ENCODE assay signal across 8 mouse cellular contexts in genomic region chr5:137350205-137351057, GRCm38 (mm10). TPM values are rescaled to one million over a fixed set of nuclear protein-coding genes. Genes with fewer than 3 reads are reported as not detected.
DNase-seq lines count a peak whose midpoint lies in the region; ATAC-seq and TF ChIP-seq lines count a peak whose summit lies in the region.

No protein-coding gene starts in this region.

- H3K9me3 ChIP-seq in heart, embryonic 12.5 days (replicated peaks): no peaks in the 10 kb centered on the region
- H3K9me3 ChIP-seq in hindbrain, embryonic 10.5 days: no peaks in the 10 kb centered on the region
- H3K9me3 ChIP-seq in midbrain, embryonic 14.5 days (ENCODE audit: control insufficient read depth, low read length): no peaks in the 10 kb centered on the region

- no peak for TF ChIP-seq CTCF in Patski (IDR thresholded peaks at IDR 0.05)

- H3K27me3 ChIP-seq in heart, embryonic 12.5 days (replicated peaks): no peaks in the 10 kb centered on the region
- H3K27me3 ChIP-seq in Patski: no peaks in the 10 kb centered on the region
- H3K27me3 ChIP-seq in hindbrain, embryonic 10.5 days (ENCODE audit: insufficient read depth, poor library complexity, severe bottlenecking): no peaks in the 10 kb centered on the region
- H3K27me3 ChIP-seq in midbrain, embryonic 14.5 days (ENCODE audit: control insufficient read depth, insufficient read depth, low read length): peaks cover 8% of the 10 kb centered on the region; the same call in 1 of the 2 replicates

- H3K4me2 ChIP-seq in heart, embryonic 12.5 days: peak overlapping the region; percentile 94
- peak overlapping the region; percentile 90 for H3K4me2 ChIP-seq in midbrain, embryonic 14.5 days (ENCODE audit: low read length)

- in situ Hi-C loops in Patski (cut with MboI; ENCODE audit: low pct_unique_long_range_greater_than_20kb): no loop called here

- POLR2A ChIA-PET in Patski (lab: Charles Lee): interaction anchor here (0.6 to 1.8 kb wide), 5 partner anchors 13 to 66 kb away, joined by 3 to 5 read pairs (median 4); partner anchors contain the start of gene Slc12a9

- peak overlapping the region; percentile 83 for H3K4me3 ChIP-seq in heart, embryonic 12.5 days
- peak overlapping the region; percentile 94 for H3K4me3 ChIP-seq in hindbrain, embryonic 10.5 days
- H3K4me3 ChIP-seq in midbrain, embryonic 14.5 days (replicated peaks; ENCODE audit: low read depth, low read length): peak overlapping the region; percentile 55

- ATAC-seq in heart, embryonic 12.5 days (ENCODE audit: insufficient number of reproducible peaks, low FRiP score): peak; percentile 43
- peak; percentile 8 for ATAC-seq in Patski
- ATAC-seq in midbrain, embryonic 14.5 days (ENCODE audit: low FRiP score, low TSS enrichment): no peak; the same call in none of the 2 replicates

- H3K9ac ChIP-seq in heart, embryonic 12.5 days: peak overlapping the region; percentile 96
- H3K9ac ChIP-seq in midbrain, embryonic 14.5 days (replicated peaks; ENCODE audit: low read length): peak overlapping the region; percentile 60

- CTCF ChIA-PET in Patski (lab: Charles Lee): interaction anchor here (1.2 kb wide), 1 partner anchor 9 kb away, joined by 3 read pairs; no protein-coding TSS in a partner anchor

- peaks cover 23% of the 10 kb centered on the region for H3K36me3 ChIP-seq in heart, embryonic 12.5 days
- peaks cover 31% of the 10 kb centered on the region for H3K36me3 ChIP-seq in hindbrain, embryonic 10.5 days
- H3K36me3 ChIP-seq in midbrain, embryonic 14.5 days (ENCODE audit: control insufficient read depth, insufficient read depth, low read length): no peaks in the 10 kb centered on the region

- WGBS in heart, embryonic 12.5 days: under 1% methylated on average over 55 of the region's 55 CpGs
- under 1% methylated on average over 55 of the region's 55 CpGs for WGBS in hindbrain, embryonic 10.5 days
- under 1% methylated on average over 55 of the region's 55 CpGs for WGBS in midbrain, embryonic 14.5 days

- peak overlapping the region; percentile 95 for H3K27ac ChIP-seq in heart, embryonic 12.5 days (ENCODE audit: poor library complexity, severe bottlenecking)
- H3K27ac ChIP-seq in hindbrain, embryonic 10.5 days: peak overlapping the region; percentile 98
- peak overlapping the region; percentile 60 for H3K27ac ChIP-seq in midbrain, embryonic 14.5 days (replicated peaks; ENCODE audit: low read depth, low read length)

- no peak for DNase-seq in heart, adult 9 months (ENCODE audit: low spot score in 2 of 2)
- DNase-seq in Patski (ENCODE audit: low read depth, low spot score): no peak
- peak; percentile 43 for DNase-seq in hindbrain, embryonic 10.5 days (ENCODE audit: low spot score)
- peak; percentile 60 for DNase-seq in midbrain, embryonic 14.5 days
- DNase-seq in cerebellum, adult 11-12 months: no peak
- no peak for DNase-seq in cerebellum, postnatal 4 days (ENCODE audit: low spot score in 2 of 2)
- no peak for DNase-seq in layer of hippocampus, postnatal 10 days (ENCODE audit: low spot score in 2 of 2)

- peaks cover 58% of the 10 kb centered on the region for H3K4me1 ChIP-seq in heart, embryonic 12.5 days (replicated peaks)
- peaks cover 72% of the 10 kb centered on the region for H3K4me1 ChIP-seq in hindbrain, embryonic 10.5 days (replicated peaks)
- H3K4me1 ChIP-seq in midbrain, embryonic 14.5 days (ENCODE audit: control insufficient read depth, insufficient read depth, low read length): peaks cover 29% of the 10 kb centered on the region

RNA-seq across cellular contexts. Expression of gene Ephb4, which starts 0.5 kb away (rescaled TPM):
- 53.1 and 55.6 TPM in 2 replicates for polyA plus RNA-seq in heart, embryonic 12.5 days (2016; fragmentation: Nextera tagmentation; extraction: Ambion mirVana)
- polyA plus RNA-seq in Patski (2021): 109 TPM
- polyA plus RNA-seq in hindbrain, embryonic 10.5 days (2016; fragmentation: Nextera tagmentation; extraction: Ambion mirVana): 29.7 and 31.4 TPM in 2 replicates
- 3.4 and 8.5 TPM in 2 replicates for polyA plus RNA-seq in midbrain, embryonic 14.5 days (2014; fragmentation: Nextera tagmentation; extraction: Ambion mirVana)
- total RNA-seq in layer of hippocampus, postnatal 10 days (2021): 1 to 10 TPM; 8.3 to 9.3 TPM

RNA-seq across cellular contexts. Expression of gene Slc12a9, which starts 17.0 kb away (rescaled TPM):
- 9.4 and 10.2 TPM in 2 replicates for polyA plus RNA-seq in heart, embryonic 12.5 days (2016; fragmentation: Nextera tagmentation; extraction: Ambion mirVana)
- polyA plus RNA-seq in Patski (2021): 27.5 TPM
- polyA plus RNA-seq in hindbrain, embryonic 10.5 days (2016; fragmentation: Nextera tagmentation; extraction: Ambion mirVana): 14.2 and 17.2 TPM in 2 replicates
- polyA plus RNA-seq in midbrain, embryonic 14.5 days (2014; fragmentation: Nextera tagmentation; extraction: Ambion mirVana): 17.1 and 18.6 TPM in 2 replicates
- total RNA-seq in layer of hippocampus, postnatal 10 days (2021): 10 to 100 TPM; 28.8 to 30.7 TPM

RNA-seq across cellular contexts. Expression of gene Trip6, which starts 36.2 kb away (rescaled TPM):
- 46.3 and 47.0 TPM in 2 replicates for polyA plus RNA-seq in heart, embryonic 12.5 days (2016; fragmentation: Nextera tagmentation; extraction: Ambion mirVana)
- 155 TPM for polyA plus RNA-seq in Patski (2021)
- 53.9 and 57.2 TPM in 2 replicates for polyA plus RNA-seq in hindbrain, embryonic 10.5 days (2016; fragmentation: Nextera tagmentation; extraction: Ambion mirVana)
- 12.0 and 12.9 TPM in 2 replicates for polyA plus RNA-seq in midbrain, embryonic 14.5 days (2014; fragmentation: Nextera tagmentation; extraction: Ambion mirVana)
- 1 to 10 TPM; 6.2 to 7.7 TPM for total RNA-seq in layer of hippocampus, postnatal 10 days (2021)

RNA-seq across cellular contexts. Expression of gene Srrt, which starts 43.0 kb away (rescaled TPM):
- 106 and 107 TPM in 2 replicates for polyA plus RNA-seq in heart, embryonic 12.5 days (2016; fragmentation: Nextera tagmentation; extraction: Ambion mirVana)
- 268 TPM for polyA plus RNA-seq in Patski (2021)
- polyA plus RNA-seq in hindbrain, embryonic 10.5 days (2016; fragmentation: Nextera tagmentation; extraction: Ambion mirVana): 175 and 186 TPM in 2 replicates
- polyA plus RNA-seq in midbrain, embryonic 14.5 days (2014; fragmentation: Nextera tagmentation; extraction: Ambion mirVana): 82.0 and 95.9 TPM in 2 replicates
- 100 to 1,000 TPM; 188 to 191 TPM for total RNA-seq in layer of hippocampus, postnatal 10 days (2021)

RNA-seq across cellular contexts. Expression of gene Ufsp1, which starts 56.0 kb away (rescaled TPM):
- 10.1 and 10.6 TPM in 2 replicates for polyA plus RNA-seq in heart, embryonic 12.5 days (2016; fragmentation: Nextera tagmentation; extraction: Ambion mirVana)
- polyA plus RNA-seq in Patski (2021): 13.0 TPM
- polyA plus RNA-seq in hindbrain, embryonic 10.5 days (2016; fragmentation: Nextera tagmentation; extraction: Ambion mirVana): 10.6 and 12.2 TPM in 2 replicates
- polyA plus RNA-seq in midbrain, embryonic 14.5 days (2014; fragmentation: Nextera tagmentation; extraction: Ambion mirVana): 13.7 and 18.3 TPM in 2 replicates
- total RNA-seq in layer of hippocampus, postnatal 10 days (2021): 10 to 100 TPM; 20.4 to 21.8 TPM

Comparison
In these comparisons a context has a peak if more than half of its experiments do, and no peak if none do; other contexts are left out.
1. DNase-seq: peak in hindbrain, embryonic 10.5 days (single experiment) and midbrain, embryonic 14.5 days (single experiment); none in heart, adult 9 months (0 of 2), Patski (single experiment), cerebellum, adult 11-12 months (single experiment), cerebellum, postnatal 4 days (0 of 2) and layer of hippocampus, postnatal 10 days (0 of 2).
2. Peak in every context shown above with its lines, with median percentiles within 50 percentile points of each other: H3K27ac ChIP-seq and H3K4me3 ChIP-seq.